Mouse (Mus musculus) forebrain, embryonic 11.5 days (tissue): ENCODE data around the gene Fut11. TPM values are rescaled to one million over a fixed set of nuclear protein-coding genes. Genes with fewer than 3 reads are reported as not detected.

Experiments
- ATAC-seq: fragments of 200-750 bp; cut with Nextera tagmentation; replicated peaks from 2 replicates; pipeline ENCODE4 v1.8.0; 2017; ENCODE audit warnings: moderate TSS enrichment; ENCODE audit not compliant: low FRiP score
- DNase-seq: peaks from one replicate; pipeline ENCODE4 v3.0.0-alpha.2; 2017; ENCODE audit warnings: low spot score
- H3K27ac ChIP-seq: fragments of 300-500 bp; sonication (generic); 2 replicates; pipeline ENCODE4 v1.5.1; 2014; ENCODE audit warnings: low read depth, low read length
- H3K27me3 ChIP-seq: fragments of 300-500 bp; sonication (generic); 2 replicates; pipeline ENCODE4 v1.6.1; 2014; ENCODE audit warnings: mild to moderate bottlenecking, low read length, mixed read lengths; ENCODE audit not compliant: control insufficient read depth, insufficient read depth
- H3K36me3 ChIP-seq: fragments of 300-500 bp; sonication (generic); 2 replicates; pipeline ENCODE4 v1.6.1; 2014; ENCODE audit warnings: mild to moderate bottlenecking, low read length, moderate library complexity, mixed read lengths; ENCODE audit not compliant: control insufficient read depth, insufficient read depth
- H3K4me1 ChIP-seq: fragments of 300-500 bp; sonication (generic); replicated peaks from 2 replicates; pipeline ENCODE4 v1.6.1; 2014; ENCODE audit warnings: low read length, mixed read lengths; ENCODE audit not compliant: control insufficient read depth, insufficient read depth
- H3K4me2 ChIP-seq: fragments of 300-500 bp; sonication (generic); 2 replicates; pipeline ENCODE4 v1.6.1; 2014; ENCODE audit warnings: low read depth, mild to moderate bottlenecking, low read length, moderate library complexity, mixed read lengths; ENCODE audit not compliant: severe bottlenecking
- H3K4me3 ChIP-seq: fragments of 300-500 bp; sonication (generic); 2 replicates; pipeline ENCODE4 v1.5.1; 2014; ENCODE audit warnings: low read depth, low read length
- H3K9ac ChIP-seq: fragments of 300-500 bp; sonication (generic); 2 replicates; pipeline ENCODE4 v1.6.1; 2014; ENCODE audit warnings: low read length
- H3K9me3 ChIP-seq: fragments of 300-500 bp; sonication (generic); 2 replicates; pipeline ENCODE4 v1.6.1; 2016; ENCODE audit warnings: low read length, mixed read lengths; ENCODE audit not compliant: control insufficient read depth
- WGBS: fragments of 180-500 bp; shearing (Covaris S2); extraction: QIAGEN DNeasy Blood & Tissue Kit; methylation state at CpG from one replicate; pipeline ENCODE4 v1.1.7; 2014; 5-methylcytosine and 5-hydroxymethylcytosine counted together
- polyA plus RNA-seq: library from polyadenylated mRNA; unstranded; fragments of >200 nt; fragmentation: Nextera tagmentation; extraction: Ambion mirVana; gene quantifications from 2 replicates; pipeline ENCODE4 v1.2.1, GENCODE M21; 2014

Fut11 gene
- polyA plus RNA-seq: 19.3 and 20.1 TPM in 2 replicates

DNA sequence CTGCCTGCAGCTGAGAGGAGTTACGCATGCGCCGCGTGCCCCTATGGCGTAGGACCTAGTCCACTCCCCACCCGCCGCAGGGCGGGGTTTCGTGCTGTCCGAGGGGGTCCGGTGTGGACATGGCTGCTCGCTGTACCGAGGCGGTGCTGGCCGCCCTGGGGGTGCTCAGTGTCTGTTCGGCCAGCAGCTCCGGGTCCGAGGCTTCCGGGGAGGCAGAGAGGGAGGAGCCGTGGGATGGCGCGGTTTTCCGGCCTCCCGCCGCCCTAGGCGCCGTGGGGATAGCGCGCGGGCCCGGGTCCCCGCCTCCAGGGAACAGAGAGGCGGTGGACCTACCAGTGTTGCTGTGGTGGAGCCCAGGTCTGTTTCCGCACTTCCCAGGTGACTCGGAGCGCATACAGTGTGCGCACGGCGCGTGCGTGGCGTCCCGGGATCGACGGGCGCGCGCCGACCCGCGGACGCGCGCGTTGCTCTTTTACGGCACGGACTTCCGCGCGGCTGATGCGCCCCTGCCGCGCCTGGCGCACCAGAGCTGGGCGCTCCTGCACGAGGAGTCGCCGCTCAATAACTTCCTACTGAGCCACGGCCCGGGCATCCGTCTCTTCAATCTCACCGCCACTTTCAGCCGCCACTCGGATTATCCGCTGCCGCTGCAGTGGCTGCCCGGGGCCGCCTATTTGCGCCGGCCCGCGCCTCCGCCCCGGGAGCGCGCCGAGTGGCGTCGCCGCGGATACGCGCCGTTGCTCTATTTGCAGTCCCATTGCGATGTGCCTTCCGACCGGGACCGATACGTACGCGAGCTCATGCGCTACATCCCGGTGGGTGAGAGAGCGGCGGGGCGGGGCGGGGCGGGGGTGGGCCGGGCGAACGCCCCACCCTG lies at the start of gene Fut11:
Fut11 (plus strand) TSS at position 85 of the 877 bp plus-strand sequence.
- Histone ChIP-seq H3K36me3 (peaks cover 6% of the 10 kb centered on the region), H3K4me1 (peaks cover 10% of the 10 kb centered on the region), H3K9ac (peak within 1 kb of the TSS; percentile 86), H3K27ac (peak within 1 kb of the TSS; percentile 90), H3K9me3 (no peaks in the 10 kb centered on the region), H3K4me3 (peak within 1 kb of the TSS; percentile 82), H3K27me3 (no peaks in the 10 kb centered on the region; the same call in 1 of the 2 replicates), H3K4me2 (peak within 1 kb of the TSS; percentile 71)
- ATAC-seq (peak; percentile 95), DNase-seq (peak; percentile 91)
- WGBS: under 1% methylated on average over 109 of the region's 111 CpGs

GRCm38 (mm10) chr14:20645547-20645946 lies 49.2 kb upstream of the Fut11 start:
- no peak for DNase-seq
- WGBS: 44% methylated on average over 3 of the region's 3 CpGs
- H3K27me3 ChIP-seq: no peaks in the 10 kb centered on the region
- H3K9ac ChIP-seq: no peak overlapping the region
- H3K4me1 ChIP-seq: no peaks in the 10 kb centered on the region
- no peak overlapping the region for H3K4me2 ChIP-seq
- H3K4me3 ChIP-seq: no peak overlapping the region
- no peak for ATAC-seq
- no peaks in the 10 kb centered on the region for H3K9me3 ChIP-seq
- H3K36me3 ChIP-seq: no peaks in the 10 kb centered on the region
- H3K27ac ChIP-seq: no peak overlapping the region

GRCm38 (mm10) chr14:20646381-20646780 lies 48.4 kb upstream of the Fut11 start:
- no peaks in the 10 kb centered on the region for H3K4me1 ChIP-seq
- no peak for ATAC-seq
- H3K27me3 ChIP-seq: no peaks in the 10 kb centered on the region
- H3K27ac ChIP-seq: no peak overlapping the region
- H3K36me3 ChIP-seq: no peaks in the 10 kb centered on the region
- H3K4me3 ChIP-seq: no peak overlapping the region
- H3K9me3 ChIP-seq: no peaks in the 10 kb centered on the region
- H3K4me2 ChIP-seq: no peak overlapping the region
- no peak for DNase-seq
- no peak overlapping the region for H3K9ac ChIP-seq

DNA sequence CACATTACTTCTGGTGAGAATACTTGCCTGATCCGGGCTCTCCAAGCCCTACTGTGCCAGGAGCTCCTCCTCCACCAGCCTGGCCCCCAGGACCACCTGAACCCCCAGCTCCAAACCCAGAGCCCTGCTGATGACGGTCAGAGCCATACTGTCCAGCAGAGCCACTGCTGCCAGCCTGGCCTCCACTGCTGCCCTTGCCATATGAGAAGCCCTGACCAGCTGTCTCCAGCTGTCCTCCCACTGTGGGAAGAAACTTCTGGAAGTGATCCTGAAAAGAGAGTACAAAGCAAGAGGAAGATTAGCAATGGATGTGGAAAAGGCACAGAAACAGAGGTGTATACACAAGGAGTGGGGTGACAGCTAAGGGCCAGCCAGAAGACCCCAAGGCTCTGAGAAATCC lies 43.8 kb upstream of the Fut11 start:
- no peaks in the 10 kb centered on the region for H3K9me3 ChIP-seq
- DNase-seq: no peak
- WGBS: 82% methylated on average over 2 of the region's 2 CpGs

GRCm38 (mm10) chr14:20651722-20652256 lies 43.0 kb upstream of the Fut11 start:
- WGBS: 75% methylated on average over 4 of the region's 4 CpGs
- DNase-seq: no peak
- no peaks in the 10 kb centered on the region for H3K9me3 ChIP-seq
- no peaks in the 10 kb centered on the region for H3K36me3 ChIP-seq
- no peak overlapping the region for H3K9ac ChIP-seq
- no peaks in the 10 kb centered on the region for H3K4me1 ChIP-seq
- no peak overlapping the region for H3K4me2 ChIP-seq
- H3K27ac ChIP-seq: no peak overlapping the region
- no peak for ATAC-seq
- H3K27me3 ChIP-seq: no peaks in the 10 kb centered on the region
- H3K4me3 ChIP-seq: no peak overlapping the region

More for the DNA sequence above, 43.8 kb upstream of the Fut11 start:
- H3K4me3 ChIP-seq: no peak overlapping the region
- no peak for ATAC-seq
- no peak overlapping the region for H3K9ac ChIP-seq
- H3K4me1 ChIP-seq: no peaks in the 10 kb centered on the region
- no peaks in the 10 kb centered on the region for H3K36me3 ChIP-seq
- no peaks in the 10 kb centered on the region for H3K27me3 ChIP-seq
- no peak overlapping the region for H3K4me2 ChIP-seq
- no peak overlapping the region for H3K27ac ChIP-seq

DNA sequence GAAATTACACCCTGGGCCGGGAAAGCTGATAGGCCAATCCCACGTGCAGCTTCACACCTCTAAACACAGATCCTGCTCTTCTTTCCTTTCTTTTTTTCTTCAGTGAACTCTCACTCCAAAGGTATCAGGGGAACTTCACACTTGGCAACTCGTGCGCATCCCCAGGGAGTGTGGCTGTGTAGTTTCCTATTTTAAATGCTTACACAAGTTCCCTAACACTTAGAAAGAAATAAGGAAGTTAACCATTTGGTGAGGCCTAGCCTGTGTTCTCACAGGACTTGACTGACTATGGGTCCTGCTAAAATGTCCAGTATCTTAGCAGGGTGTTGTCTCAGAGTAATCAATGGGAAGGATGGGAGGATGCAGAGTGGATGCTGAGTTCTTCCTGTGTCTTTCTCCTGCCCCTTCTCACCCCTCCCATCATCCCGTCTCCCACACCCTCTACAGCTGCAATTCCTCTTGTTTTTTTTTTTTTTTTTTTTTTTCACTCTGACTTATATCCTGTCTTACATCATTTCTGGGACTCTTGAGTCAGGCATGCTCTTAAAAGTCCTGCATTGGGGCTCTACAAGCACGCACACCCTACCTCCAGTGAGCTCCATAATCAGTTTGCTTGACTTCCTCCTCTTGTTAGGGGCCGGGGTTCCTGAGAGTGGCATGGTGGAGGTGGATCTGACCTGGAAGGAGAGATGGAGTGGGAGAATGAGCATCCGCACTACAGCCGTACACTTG lies 39.9 kb upstream of the Fut11 start:
- H3K36me3 ChIP-seq: no peaks in the 10 kb centered on the region
- no peaks in the 10 kb centered on the region for H3K9me3 ChIP-seq
- no peak for ATAC-seq
- H3K27me3 ChIP-seq: no peaks in the 10 kb centered on the region
- no peak overlapping the region for H3K4me2 ChIP-seq
- H3K4me1 ChIP-seq: no peaks in the 10 kb centered on the region
- DNase-seq: no peak
- H3K9ac ChIP-seq: no peak overlapping the region
- 85% methylated on average over 9 of the region's 9 CpGs for WGBS
- no peak overlapping the region for H3K27ac ChIP-seq
- no peak overlapping the region for H3K4me3 ChIP-seq

DNA sequence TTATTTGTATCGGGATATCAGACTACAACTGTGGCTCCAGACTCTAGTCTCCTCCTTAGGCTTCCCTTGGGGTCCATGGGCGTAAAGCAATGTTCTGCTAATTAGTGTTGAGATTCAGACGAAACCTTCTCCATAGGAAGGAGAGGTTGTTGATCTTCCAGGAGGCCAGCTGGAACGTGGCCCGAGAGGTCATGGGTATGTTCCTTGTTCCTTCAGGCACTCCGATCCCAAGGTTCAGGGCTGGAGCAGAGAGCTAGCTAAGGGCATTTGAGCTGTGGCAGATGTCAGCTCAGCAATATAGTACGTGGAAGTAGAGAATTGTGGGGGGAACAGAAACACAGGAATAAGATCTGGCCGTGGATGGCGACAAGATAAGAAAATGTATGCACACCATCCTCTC lies 39.0 kb upstream of the Fut11 start:
- Histone ChIP-seq H3K4me1 (no peaks in the 10 kb centered on the region; the same call in 1 of the 2 replicates), H3K9me3 (no peaks in the 10 kb centered on the region), H3K27me3 (no peaks in the 10 kb centered on the region), H3K4me3 (no peak overlapping the region), H3K27ac (no peak overlapping the region), H3K4me2 (no peak overlapping the region), H3K36me3 (no peaks in the 10 kb centered on the region), H3K9ac (no peak overlapping the region)
- no peak for DNase-seq
- no peak for ATAC-seq
- 80% methylated on average over 9 of the region's 9 CpGs for WGBS

DNA sequence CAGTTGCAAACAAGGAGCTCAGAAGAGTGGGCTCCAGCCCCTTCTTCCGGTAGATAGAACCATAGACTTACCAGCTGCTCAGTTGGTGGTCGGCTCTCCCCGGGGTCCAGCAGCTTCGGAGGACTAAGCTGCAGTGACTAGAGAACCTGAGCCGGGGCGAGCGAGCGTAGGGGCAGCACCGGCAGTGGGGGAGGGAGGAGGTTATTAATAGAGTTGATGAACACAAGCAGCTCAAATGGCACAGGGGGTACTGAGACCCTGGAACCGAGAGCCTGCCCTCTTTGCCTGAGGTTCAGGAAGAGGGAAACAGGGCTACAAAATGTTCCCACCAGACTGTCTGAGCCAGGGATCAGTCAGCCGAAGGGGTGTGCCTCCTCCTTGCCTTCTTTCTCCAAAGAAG lies 38.4 kb upstream of the Fut11 start, which contains the start of gene Myoz1:
Myoz1 (minus strand) TSS at position 180 of the 400 bp plus-strand sequence.
- no peak within 1 kb of the TSS for H3K9ac ChIP-seq
- H3K4me3 ChIP-seq: no peak within 1 kb of the TSS
- H3K27ac ChIP-seq: no peak within 1 kb of the TSS
- ATAC-seq (no peak), DNase-seq (no peak)
- H3K9me3 ChIP-seq: no peaks in the 10 kb centered on the region
- 38% methylated on average over 11 of the region's 11 CpGs for WGBS
- no peaks in the 10 kb centered on the region; the same call in 1 of the 2 replicates for H3K4me1 ChIP-seq
- no peaks in the 10 kb centered on the region for H3K36me3 ChIP-seq
- no peaks in the 10 kb centered on the region for H3K27me3 ChIP-seq
- H3K4me2 ChIP-seq: no peak within 1 kb of the TSS
